Mouse (Mus musculus) cerebellum, postnatal 4 days (tissue): ENCODE measurements around the gene Slc7a10.

Source experiments
- DNase-seq, 2 experiments: peaks; one replicate each; pipeline ENCODE4 v3.0.0; 2022; ENCODE audit warnings: low spot score in 2 of 2, mixed read lengths in 1 of 2

Gene Slc7a10

GRCm38 (mm10) chr7:35185889-35186569 is at the start of gene Slc7a10:
Slc7a10 (plus strand) TSS chr7:35186385.
- DNase-seq: peak in 1 of 2 experiments; percentile 30

GRCm38 (mm10) chr7:35137524-35137923 is 48.7 kb upstream of the Slc7a10 start:
- DNase-seq: no peak

GRCm38 (mm10) chr7:35138481-35138880 is 47.7 kb upstream of the Slc7a10 start:
- no peak for DNase-seq

GRCm38 (mm10) chr7:35139880-35140279 is 46.3 kb upstream of the Slc7a10 start:
- DNase-seq: no peak

- DNase-seq: no peak
Measured at GRCm38 (mm10) chr7:35141519-35141918, 44.7 kb upstream of the Slc7a10 start.

- DNase-seq: no peak
Measured at GRCm38 (mm10) chr7:35142522-35142921, 43.7 kb upstream of the Slc7a10 start.

GRCm38 (mm10) chr7:35143864-35144618 is 42.1 kb upstream of the Slc7a10 start:
- no peak for DNase-seq

- DNase-seq: no peak
Measured at GRCm38 (mm10) chr7:35145068-35145467, 41.1 kb upstream of the Slc7a10 start.

- DNase-seq: no peak
Measured at GRCm38 (mm10) chr7:35146269-35146668, 39.9 kb upstream of the Slc7a10 start.

- DNase-seq: no peak
Measured at GRCm38 (mm10) chr7:35149616-35150433, 36.4 kb upstream of the Slc7a10 start.

- DNase-seq: no peak
Measured at GRCm38 (mm10) chr7:35150860-35151259, 35.3 kb upstream of the Slc7a10 start.

GRCm38 (mm10) chr7:35154449-35154848 is 31.7 kb upstream of the Slc7a10 start:
- DNase-seq: no peak

- no peak for DNase-seq
Measured at GRCm38 (mm10) chr7:35156561-35157477, 29.4 kb upstream of the Slc7a10 start.

- DNase-seq: no peak
Measured at GRCm38 (mm10) chr7:35157512-35157911, 28.7 kb upstream of the Slc7a10 start.

- DNase-seq: no peak
Measured at GRCm38 (mm10) chr7:35162443-35162842, 23.7 kb upstream of the Slc7a10 start.

GRCm38 (mm10) chr7:35163600-35163999 is 22.6 kb upstream of the Slc7a10 start:
- no peak for DNase-seq

- no peak for DNase-seq
Measured at GRCm38 (mm10) chr7:35164131-35164530, 22.1 kb upstream of the Slc7a10 start.

- DNase-seq: no peak
Measured at GRCm38 (mm10) chr7:35166988-35167387, 19.2 kb upstream of the Slc7a10 start.

GRCm38 (mm10) chr7:35167925-35168324 is 18.3 kb upstream of the Slc7a10 start:
- DNase-seq: no peak

GRCm38 (mm10) chr7:35169341-35169740 is 16.8 kb upstream of the Slc7a10 start:
- peak; percentile 88 to 91 for DNase-seq

GRCm38 (mm10) chr7:35171867-35172382 is 14.3 kb upstream of the Slc7a10 start:
- DNase-seq: peak; percentile 72 to 89
